Mouse (Mus musculus) liver, embryonic 12.5 days (tissue): ENCODE measurements around the gene Zbtb48. TPM values are rescaled to one million over a fixed set of nuclear protein-coding genes. Genes with fewer than 3 reads are reported as not detected.

Experiments used
- ATAC-seq: fragments of 200-750 bp; cut with Nextera tagmentation; 2 replicates; pipeline ENCODE4 v1.8.0; 2017; ENCODE audit warnings: moderate number of reproducible peaks, mild to moderate bottlenecking, moderate library complexity
- H3K27ac ChIP-seq: fragments of 300-500 bp; sonication (generic); 2 replicates; pipeline ENCODE4 v1.5.1; 2016; ENCODE audit warnings: mild to moderate bottlenecking
- H3K27me3 ChIP-seq: fragments of 300-500 bp; sonication (generic); replicated peaks from 2 replicates; pipeline ENCODE4 v1.6.1; 2016; ENCODE audit warnings: mild to moderate bottlenecking, moderate library complexity
- H3K36me3 ChIP-seq: fragments of 300-500 bp; sonication (generic); 2 replicates; pipeline ENCODE4 v1.6.1; 2016; ENCODE audit warnings: mild to moderate bottlenecking, moderate library complexity
- H3K4me1 ChIP-seq: fragments of 300-500 bp; sonication (generic); 2 replicates; pipeline ENCODE4 v1.6.1; 2016
- H3K4me2 ChIP-seq: fragments of 300-500 bp; sonication (generic); 2 replicates; pipeline ENCODE4 v1.6.1; 2016; ENCODE audit warnings: mild to moderate bottlenecking, moderate library complexity
- H3K4me3 ChIP-seq: fragments of 300-500 bp; sonication (generic); 2 replicates; pipeline ENCODE4 v1.5.1; 2016; ENCODE audit warnings: mild to moderate bottlenecking, moderate library complexity
- H3K9ac ChIP-seq: fragments of 300-500 bp; sonication (generic); 2 replicates; pipeline ENCODE4 v1.6.1; 2016; ENCODE audit warnings: mild to moderate bottlenecking, moderate library complexity
- H3K9me3 ChIP-seq: fragments of 300-500 bp; sonication (generic); replicated peaks from 2 replicates; pipeline ENCODE4 v1.6.1; 2016; ENCODE audit warnings: mild to moderate bottlenecking, moderate library complexity
- WGBS: fragments of 180-500 bp; shearing (Covaris S2); methylation state at CpG from one replicate; pipeline ENCODE4 v1.1.7; 2016; ENCODE audit not compliant: insufficient replicate concordance; 5-methylcytosine and 5-hydroxymethylcytosine counted together
- polyA plus RNA-seq: library from polyadenylated mRNA; unstranded; fragments of >200 nt; fragmentation: Nextera tagmentation; extraction: Ambion mirVana; gene quantifications from 2 replicates; pipeline ENCODE4 v1.2.1, GENCODE M21; 2016

Zbtb48 gene
- polyA plus RNA-seq, 1 experiment from 2014 or later = 11.4 TPM

DNA sequence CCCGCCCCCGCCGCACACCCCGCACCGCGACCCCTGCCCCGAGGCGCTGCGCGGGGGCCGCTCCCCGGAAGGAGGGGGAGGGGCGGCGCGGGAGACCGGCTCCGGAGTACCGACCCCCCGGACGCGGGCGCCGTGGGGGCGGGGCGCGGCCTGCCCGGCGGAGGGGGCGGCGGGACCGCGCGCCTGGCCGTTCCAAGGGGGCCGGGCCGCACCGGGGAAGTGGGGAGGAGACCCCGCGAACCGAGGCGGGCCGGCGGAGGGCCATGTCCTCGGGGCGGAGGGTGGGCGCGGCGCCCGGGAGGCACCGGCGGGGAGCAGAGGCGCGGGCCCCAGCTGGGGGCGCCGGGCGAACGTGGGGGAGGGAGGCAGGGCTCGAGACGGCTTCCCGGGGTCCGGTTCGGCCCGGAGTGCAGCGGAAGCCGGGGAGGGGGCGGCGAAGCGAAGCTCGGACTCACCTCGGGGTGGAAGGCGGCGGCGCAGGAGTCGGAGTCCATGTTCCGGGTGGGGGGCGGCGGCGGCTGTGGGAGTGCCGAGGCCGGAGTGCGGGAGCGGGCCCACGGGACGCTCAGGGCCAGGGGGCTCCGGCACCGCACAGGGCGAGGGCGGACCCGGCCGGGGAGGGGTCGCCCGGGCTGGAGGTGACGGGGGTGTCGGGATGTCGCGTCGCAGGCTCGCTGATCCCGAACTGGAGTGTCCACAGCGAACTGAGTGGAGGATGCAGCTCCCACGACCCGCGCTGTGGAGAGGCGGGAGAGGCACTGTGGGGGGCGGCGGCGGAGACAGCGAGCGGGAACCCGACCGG is 31.9 kb downstream of the Zbtb48 start:
- Histone ChIP-seq H3K36me3 (peaks cover 24% of the 10 kb centered on the region), H3K4me2 (peak overlapping the region; percentile 94), H3K4me1 (peaks cover 32% of the 10 kb centered on the region), H3K9me3 (no peaks in the 10 kb centered on the region), H3K27me3 (peaks cover 45% of the 10 kb centered on the region), H3K27ac (peak overlapping the region; percentile 69), H3K9ac (peak overlapping the region; percentile 94), H3K4me3 (peak overlapping the region; percentile 91)
- ATAC-seq = no peak; the same call in 1 of the 2 replicates
- WGBS = under 1% methylated on average over 75 of the region's 111 CpGs

DNA sequence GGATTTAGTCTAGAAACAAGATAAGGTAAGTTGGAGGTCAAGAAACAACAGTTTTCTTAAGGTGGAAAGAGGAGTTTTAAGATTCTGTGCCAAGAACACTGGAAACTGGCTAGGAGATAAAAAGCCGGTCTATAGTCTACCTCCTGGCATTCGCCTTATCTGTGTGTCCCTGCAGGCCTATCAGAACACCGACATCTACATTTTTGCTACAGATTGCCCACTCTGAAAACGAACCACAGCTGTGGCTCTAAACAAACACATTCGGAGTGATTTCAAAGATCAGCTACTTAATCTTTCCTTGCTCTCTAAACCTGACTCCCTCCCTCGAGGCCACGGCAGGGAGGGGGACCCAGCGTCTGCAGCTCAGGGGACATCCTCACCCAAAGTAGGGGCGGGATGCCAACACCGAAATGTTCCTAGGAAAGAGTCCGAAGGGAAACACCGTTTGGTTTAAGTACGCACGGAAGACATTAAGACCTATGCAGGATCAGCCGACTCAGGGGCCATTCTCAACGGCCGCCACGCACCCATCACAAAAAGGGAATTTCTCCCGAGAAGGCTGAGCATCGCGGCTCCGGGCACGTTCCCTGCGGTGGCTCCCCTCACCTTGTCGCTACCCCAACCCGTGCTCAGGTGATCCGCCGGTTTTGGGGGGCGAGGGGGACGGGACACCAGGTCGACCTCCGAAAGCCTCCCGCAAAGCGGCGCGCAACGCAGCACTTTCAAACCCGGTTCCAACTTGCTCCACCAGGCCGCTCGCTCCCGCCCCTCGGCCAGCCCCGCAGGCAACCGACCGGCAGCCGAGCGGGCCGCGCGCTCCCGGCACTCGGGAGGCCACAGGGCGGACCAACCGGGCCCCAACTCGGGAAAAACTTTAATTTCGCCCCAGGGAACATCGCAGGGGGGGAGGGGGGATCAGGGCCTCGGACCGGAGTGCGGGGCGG is 33.0 kb downstream of the Zbtb48 start:
- H3K9ac ChIP-seq = peak overlapping the region; percentile 94
- H3K4me2 ChIP-seq = peak overlapping the region; percentile 94
- peaks cover 46% of the 10 kb centered on the region for H3K27me3 ChIP-seq
- H3K9me3 ChIP-seq = no peaks in the 10 kb centered on the region
- peak overlapping the region; percentile 91 for H3K4me3 ChIP-seq
- H3K36me3 ChIP-seq = peaks cover 31% of the 10 kb centered on the region
- peak overlapping the region; percentile 69 for H3K27ac ChIP-seq
- no peak for ATAC-seq
- WGBS = 1% methylated on average over 60 of the region's 61 CpGs
- H3K4me1 ChIP-seq = peaks cover 37% of the 10 kb centered on the region

DNA sequence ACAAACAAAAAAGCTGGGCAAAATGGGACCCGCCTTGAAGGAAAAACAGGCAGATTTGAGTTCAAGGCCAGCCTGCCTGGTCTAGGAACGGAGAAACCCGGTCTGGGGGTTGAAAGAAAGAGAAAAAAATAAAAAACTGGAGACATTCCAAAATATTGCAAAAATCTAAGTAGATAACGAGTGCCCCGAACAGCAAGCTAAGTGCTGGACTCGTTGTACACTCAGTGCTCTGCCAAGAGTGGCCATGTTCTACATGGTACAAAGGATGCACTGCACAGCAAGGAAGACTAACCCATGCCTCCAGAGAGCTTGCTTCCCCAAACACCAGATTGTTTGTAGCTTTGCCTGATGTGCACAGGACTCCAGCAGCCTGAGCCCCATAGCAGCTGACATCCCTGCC is 34.4 kb downstream of the Zbtb48 start:
- WGBS = 74% methylated on average over 6 of the region's 6 CpGs
- no peak overlapping the region for H3K27ac ChIP-seq
- H3K4me3 ChIP-seq = no peak overlapping the region
- peaks cover 47% of the 10 kb centered on the region for H3K4me1 ChIP-seq
- peaks cover 31% of the 10 kb centered on the region for H3K36me3 ChIP-seq
- peaks cover 46% of the 10 kb centered on the region for H3K27me3 ChIP-seq
- no peaks in the 10 kb centered on the region for H3K9me3 ChIP-seq
- ATAC-seq = no peak
- no peak overlapping the region for H3K9ac ChIP-seq
- no peak overlapping the region for H3K4me2 ChIP-seq

DNA sequence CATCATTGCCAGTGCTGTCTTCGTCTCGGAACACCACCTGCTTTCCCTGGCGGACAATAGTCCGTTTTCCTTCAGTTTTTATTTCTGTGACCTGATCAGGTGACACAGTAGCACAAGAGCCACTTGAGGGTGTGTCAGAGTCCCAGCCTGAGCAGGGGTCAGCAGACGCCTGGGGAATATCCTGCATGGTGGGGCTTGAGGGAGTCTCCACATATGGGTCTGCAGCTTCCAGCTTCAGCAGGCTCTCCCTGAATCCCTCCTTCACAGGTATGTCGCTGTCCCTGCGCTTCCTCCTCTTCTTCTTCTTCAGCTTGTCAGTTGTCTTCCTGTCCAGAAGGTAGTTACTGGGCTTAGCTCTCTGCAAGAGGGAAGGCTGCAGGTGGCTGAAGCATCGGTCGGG is 35.4 kb downstream of the Zbtb48 start:
- 86% methylated on average over 9 of the region's 9 CpGs for WGBS
- no peak overlapping the region for H3K27ac ChIP-seq
- H3K9me3 ChIP-seq = no peaks in the 10 kb centered on the region
- no peak overlapping the region for H3K9ac ChIP-seq
- H3K4me3 ChIP-seq = no peak overlapping the region
- H3K27me3 ChIP-seq = peaks cover 46% of the 10 kb centered on the region
- H3K36me3 ChIP-seq = peaks cover 31% of the 10 kb centered on the region
- H3K4me2 ChIP-seq = no peak overlapping the region
- peaks cover 47% of the 10 kb centered on the region for H3K4me1 ChIP-seq
- no peak for ATAC-seq

DNA sequence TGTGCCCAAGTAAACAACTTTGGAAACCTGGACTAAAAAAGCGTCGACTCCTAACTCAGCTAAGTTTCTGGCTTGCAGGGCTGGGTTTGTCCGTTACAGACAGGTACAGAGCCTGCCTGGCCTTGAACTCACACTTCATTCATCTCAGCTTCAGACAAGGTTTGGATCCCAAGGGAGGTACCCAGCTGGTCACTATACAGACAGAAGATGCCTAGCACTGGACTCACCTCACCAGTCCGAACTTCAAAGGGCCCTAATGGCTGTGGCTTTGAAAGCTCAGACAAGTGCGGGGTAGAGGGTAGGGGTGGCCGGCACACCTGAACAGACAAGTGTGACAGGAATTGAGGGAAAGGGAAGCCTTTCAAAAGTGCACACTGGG is 38.4 kb downstream of the Zbtb48 start:
- Histone ChIP-seq H3K36me3 (peaks cover 35% of the 10 kb centered on the region), H3K4me3 (peak overlapping the region; percentile 86), H3K9ac (peak overlapping the region; percentile 88), H3K4me1 (peaks cover 45% of the 10 kb centered on the region), H3K27me3 (peaks cover 34% of the 10 kb centered on the region), H3K27ac (peak overlapping the region; percentile 83), H3K4me2 (peak overlapping the region; percentile 94), H3K9me3 (no peaks in the 10 kb centered on the region)
- WGBS = 40% methylated on average over 6 of the region's 6 CpGs
- ATAC-seq = peak; percentile 4; the same call in 1 of the 2 replicates

DNA sequence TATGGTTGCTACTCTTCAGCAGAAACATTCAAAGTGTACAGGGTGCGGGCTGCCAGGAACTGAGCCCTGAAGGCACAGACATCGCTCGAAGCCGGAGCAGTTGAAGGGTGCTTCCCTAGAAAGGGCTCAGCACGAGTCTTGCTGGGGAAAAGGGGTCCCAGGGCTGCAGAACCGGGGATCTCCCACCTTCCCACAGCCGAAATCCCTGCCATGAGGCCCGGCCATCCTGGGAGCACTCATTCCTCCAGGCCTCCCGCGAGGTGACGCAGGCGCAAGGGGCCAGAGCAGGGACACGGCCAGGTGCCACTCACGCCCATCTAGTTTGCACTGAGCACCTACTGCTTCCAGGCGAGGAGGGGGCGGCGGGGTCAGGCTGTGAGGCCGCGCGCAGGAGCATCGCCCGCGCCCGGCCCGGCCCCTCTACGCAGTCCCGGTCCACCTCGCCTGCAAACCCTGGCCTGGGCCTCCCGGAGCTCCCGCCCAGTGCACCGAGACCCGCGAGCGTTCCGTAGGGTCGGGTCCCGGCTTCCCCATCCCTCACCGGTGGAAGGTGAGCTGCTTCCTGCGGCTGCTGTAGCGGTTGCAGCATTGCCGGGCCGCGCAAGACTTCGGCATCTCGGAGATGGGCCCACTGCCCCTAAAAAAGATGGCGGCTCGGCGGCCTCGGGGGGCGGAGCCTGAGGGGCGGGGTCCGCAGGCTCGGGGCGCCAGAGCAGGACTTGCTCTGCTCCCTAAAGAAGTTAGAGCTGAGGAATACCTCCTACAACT is 38.9 kb downstream of the Zbtb48 start, which contains the start of gene Thap3:
TSS of gene Thap3 (minus strand) at position 656 of the 768 bp plus-strand sequence.
- H3K4me2 ChIP-seq = peak within 1 kb of the TSS; percentile 94
- H3K4me1 ChIP-seq = peaks cover 45% of the 10 kb centered on the region
- H3K9ac ChIP-seq = peak within 1 kb of the TSS; percentile 88
- H3K9me3 ChIP-seq = no peaks in the 10 kb centered on the region
- H3K36me3 ChIP-seq = peaks cover 37% of the 10 kb centered on the region
- peaks cover 28% of the 10 kb centered on the region for H3K27me3 ChIP-seq
- peak; percentile 82 for ATAC-seq
- peak within 1 kb of the TSS; percentile 86 for H3K4me3 ChIP-seq
- WGBS = 1% methylated on average over 54 of the region's 54 CpGs
- H3K27ac ChIP-seq = peak within 1 kb of the TSS; percentile 83

DNA sequence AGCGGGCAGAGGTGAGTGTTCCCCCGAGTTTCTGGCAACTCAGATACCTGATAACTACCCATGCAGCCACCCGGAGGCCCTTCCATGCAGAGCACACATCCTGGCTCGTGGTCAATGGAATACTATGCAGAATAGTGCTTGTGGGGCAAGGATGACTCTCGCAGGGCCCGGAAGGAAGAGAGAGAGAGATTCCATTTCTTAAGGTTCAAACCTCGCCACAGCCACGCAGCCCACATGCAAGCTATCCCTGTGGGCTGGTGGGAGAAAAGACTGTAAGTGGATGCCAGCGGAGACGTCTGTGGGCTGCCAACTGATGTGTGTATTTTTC is 39.5 kb downstream of the Zbtb48 start:
- H3K9ac ChIP-seq = peak overlapping the region; percentile 88
- H3K4me2 ChIP-seq = peak overlapping the region; percentile 94
- H3K9me3 ChIP-seq = no peaks in the 10 kb centered on the region
- 20% methylated on average over 10 of the region's 10 CpGs for WGBS
- peaks cover 22% of the 10 kb centered on the region for H3K27me3 ChIP-seq
- peaks cover 37% of the 10 kb centered on the region for H3K36me3 ChIP-seq
- H3K27ac ChIP-seq = peak overlapping the region; percentile 83
- H3K4me1 ChIP-seq = peaks cover 50% of the 10 kb centered on the region
- no peak for ATAC-seq
- H3K4me3 ChIP-seq = peak overlapping the region; percentile 86

DNA sequence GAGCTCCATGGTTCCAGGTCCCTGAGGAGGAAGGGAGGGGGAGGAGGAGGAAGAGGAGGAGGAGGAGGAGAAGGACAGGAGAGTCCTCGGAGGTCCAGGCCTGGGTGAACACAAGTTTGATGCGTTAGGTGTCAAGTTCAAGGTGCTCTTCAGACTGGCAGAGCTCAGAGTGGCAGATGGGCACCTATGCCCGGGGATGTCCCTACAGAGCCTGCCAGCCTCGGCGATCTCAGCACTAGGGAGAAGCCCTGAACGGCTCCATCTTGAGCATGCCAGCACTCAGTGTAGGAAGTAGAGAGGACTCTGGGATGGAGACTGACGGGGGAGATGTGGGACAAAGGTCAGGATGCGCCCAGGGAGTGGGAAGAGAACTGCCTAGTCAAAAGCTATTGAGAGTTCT is 40.8 kb downstream of the Zbtb48 start:
- Histone ChIP-seq H3K27ac (no peak overlapping the region), H3K9me3 (no peaks in the 10 kb centered on the region), H3K27me3 (peaks cover 10% of the 10 kb centered on the region; the same call in 1 of the 2 replicates), H3K9ac (no peak overlapping the region), H3K36me3 (peaks cover 37% of the 10 kb centered on the region), H3K4me1 (peaks cover 55% of the 10 kb centered on the region), H3K4me3 (no peak overlapping the region), H3K4me2 (no peak overlapping the region)
- 63% methylated on average over 8 of the region's 8 CpGs for WGBS
- ATAC-seq = no peak

DNA sequence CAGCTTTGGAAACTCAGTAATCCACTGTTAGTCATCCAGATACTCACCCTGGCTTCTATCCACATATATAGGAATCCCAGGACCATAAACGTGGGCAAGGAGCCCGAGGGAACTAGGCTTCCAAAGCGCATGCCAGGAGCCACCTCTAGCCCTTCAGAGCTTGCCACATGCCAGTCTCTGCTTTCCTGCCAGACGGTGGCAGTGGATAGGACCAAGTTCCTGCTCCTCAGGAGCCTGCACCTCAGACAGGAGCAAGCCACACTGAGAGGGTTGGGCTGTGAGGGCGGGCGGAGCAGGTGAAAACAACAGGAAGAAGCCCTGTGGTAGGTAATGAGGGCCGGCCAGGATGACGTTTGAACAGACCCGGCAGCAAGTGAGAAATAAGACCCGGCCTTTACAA is 41.6 kb downstream of the Zbtb48 start:
- Histone ChIP-seq H3K4me1 (peaks cover 57% of the 10 kb centered on the region), H3K4me3 (no peak overlapping the region), H3K9ac (no peak overlapping the region), H3K36me3 (peaks cover 37% of the 10 kb centered on the region), H3K27me3 (0 out of 2 replicates have a peak, but pooled peaks cover 4% of the 10 kb centered on the region), H3K4me2 (no peak overlapping the region), H3K9me3 (no peaks in the 10 kb centered on the region), H3K27ac (no peak overlapping the region)
- ATAC-seq = no peak
- whole genome bisulfite sequencing = 49% methylated on average over 10 of the region's 10 CpGs

DNA sequence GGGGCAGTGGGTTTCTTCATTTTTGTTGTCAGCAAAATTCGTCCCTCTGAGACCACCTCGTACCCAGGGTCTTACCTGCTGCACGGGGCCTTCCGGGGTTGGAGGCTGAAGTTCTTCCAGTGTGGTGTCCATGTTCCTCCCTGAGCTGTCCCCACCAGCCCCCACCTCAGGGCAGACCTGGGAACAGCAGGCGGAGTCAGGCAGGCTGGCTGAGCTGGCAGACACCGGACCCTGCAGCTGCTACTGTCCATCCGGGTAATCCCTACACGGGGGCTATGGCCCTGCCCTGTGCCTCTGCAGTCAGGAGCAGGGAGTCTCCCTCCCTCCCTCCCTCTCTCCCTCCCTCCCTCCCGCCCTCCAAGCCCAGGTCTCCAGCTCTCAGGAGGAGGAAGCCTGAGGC is 43.9 kb downstream of the Zbtb48 start:
- H3K27ac ChIP-seq = peak overlapping the region; percentile 29; the same call in 1 of the 2 replicates
- peak overlapping the region; percentile 0; the same call in 1 of the 2 replicates for H3K4me2 ChIP-seq
- H3K4me1 ChIP-seq = peaks cover 46% of the 10 kb centered on the region
- ATAC-seq = 0 out of 2 replicates have a peak, but pooled peaks have one; percentile 5
- H3K9me3 ChIP-seq = no peaks in the 10 kb centered on the region
- peaks cover 50% of the 10 kb centered on the region for H3K36me3 ChIP-seq
- WGBS = 56% methylated on average over 8 of the region's 9 CpGs
- no peak overlapping the region for H3K9ac ChIP-seq
- no peak overlapping the region for H3K4me3 ChIP-seq
- H3K27me3 ChIP-seq = no peaks in the 10 kb centered on the region

DNA sequence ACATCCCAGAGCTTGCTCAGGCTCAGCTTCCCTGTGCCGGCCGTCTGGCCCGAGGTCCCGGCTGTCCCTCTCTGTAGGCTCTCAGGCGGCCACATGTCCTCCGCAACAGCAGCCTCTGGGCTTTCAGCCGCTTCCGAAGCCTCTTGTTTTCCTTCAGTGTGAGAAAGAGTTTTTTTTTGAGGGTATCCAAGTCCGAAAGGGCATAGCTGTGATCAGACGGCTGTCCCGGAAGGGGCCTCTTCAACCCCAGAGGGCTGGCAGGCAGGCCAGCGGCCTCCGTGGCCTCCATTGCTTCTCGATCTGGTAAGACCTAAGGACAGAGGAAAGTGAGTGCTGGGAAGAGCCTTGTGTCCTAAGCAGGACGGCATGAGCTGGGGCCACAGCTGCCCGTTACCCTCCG is 44.4 kb downstream of the Zbtb48 start:
- Histone ChIP-seq H3K27me3 (no peaks in the 10 kb centered on the region), H3K4me2 (peak overlapping the region; percentile 0; the same call in 1 of the 2 replicates), H3K4me3 (no peak overlapping the region), H3K9me3 (no peaks in the 10 kb centered on the region), H3K27ac (peak overlapping the region; percentile 29; the same call in 1 of the 2 replicates), H3K36me3 (peaks cover 55% of the 10 kb centered on the region), H3K9ac (no peak overlapping the region), H3K4me1 (peaks cover 42% of the 10 kb centered on the region)
- 58% methylated on average over 17 of the region's 17 CpGs for WGBS
- ATAC-seq = no peak
